Mouse (Mus musculus) heart, embryonic 10.5 days (tissue): ENCODE measurements around the gene Arf3. TPM values are rescaled to one million over a fixed set of nuclear protein-coding genes. Genes with fewer than 3 reads are reported as not detected.
"Not testable (repeated sequence)": the region's sequence is repeated elsewhere in the genome, so short reads cannot be mapped to it uniquely, and the experiment has no call there.

Experiments used
- DNase-seq: peaks from one replicate; pipeline ENCODE4 v3.0.0-alpha.2; 2017; ENCODE audit warnings: low spot score
- H3K27ac ChIP-seq: fragments of 300-500 bp; sonication (generic); 2 replicates; pipeline ENCODE4 v1.5.1; 2016; ENCODE audit warnings: mild to moderate bottlenecking
- H3K27me3 ChIP-seq: fragments of 300-500 bp; sonication (generic); 2 replicates; pipeline ENCODE4 v1.6.1; 2016; ENCODE audit warnings: mild to moderate bottlenecking; ENCODE audit not compliant: poor library complexity, insufficient read depth, severe bottlenecking
- H3K36me3 ChIP-seq: fragments of 300-500 bp; sonication (generic); 2 replicates; pipeline ENCODE4 v1.6.1; 2016; ENCODE audit warnings: mild to moderate bottlenecking, moderate library complexity
- H3K4me1 ChIP-seq: fragments of 300-500 bp; sonication (generic); 2 replicates; pipeline ENCODE4 v1.6.1; 2016; ENCODE audit warnings: mild to moderate bottlenecking
- H3K4me3 ChIP-seq: fragments of 300-500 bp; sonication (generic); 2 replicates; pipeline ENCODE4 v1.5.1; 2016; ENCODE audit warnings: mild to moderate bottlenecking, moderate library complexity
- H3K9me3 ChIP-seq: fragments of 300-500 bp; sonication (generic); 2 replicates; pipeline ENCODE4 v1.6.1; 2016; ENCODE audit warnings: mild to moderate bottlenecking, moderate library complexity
- WGBS: fragments of 180-500 bp; shearing (Covaris S2); methylation state at CpG from one replicate; pipeline ENCODE4 v1.1.7; 2016; 5-methylcytosine and 5-hydroxymethylcytosine counted together
- polyA plus RNA-seq: library from polyadenylated mRNA; unstranded; fragments of >200 nt; fragmentation: Nextera tagmentation; extraction: Ambion mirVana; gene quantifications from 2 replicates; pipeline ENCODE4 v1.2.1, GENCODE M21; 2016

Arf3 gene
- polyA plus RNA-seq, 1 experiment from 2014 or later, result 42.7 TPM

DNA sequence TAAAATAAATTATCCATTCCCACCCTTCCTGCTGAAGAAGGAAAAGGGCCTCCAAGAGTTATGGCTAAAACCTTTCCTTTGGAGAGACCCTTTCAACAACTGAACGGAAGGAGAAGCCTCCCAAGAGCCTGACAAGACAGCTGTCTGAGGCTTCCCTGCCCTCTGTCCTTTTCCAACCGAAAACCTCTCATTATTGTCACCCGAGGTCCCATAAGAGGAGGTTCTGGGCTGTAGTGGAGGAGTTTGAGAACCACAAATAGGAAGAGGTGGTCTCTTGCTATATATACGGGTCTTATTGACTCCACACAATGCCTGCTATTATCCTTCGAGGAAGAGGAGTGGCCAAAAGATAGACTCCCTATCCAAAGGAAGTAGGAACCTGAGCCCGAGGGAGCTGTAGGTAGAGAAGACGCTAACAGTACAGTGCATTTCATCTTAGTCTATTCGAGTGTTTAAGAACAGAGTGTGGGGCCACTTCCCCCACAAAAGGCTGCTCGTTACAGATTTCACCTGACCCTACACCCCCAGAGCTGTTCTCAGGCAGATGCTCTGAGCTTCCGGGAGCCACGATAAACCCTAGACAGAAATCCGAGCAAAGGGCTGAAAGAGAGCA lies 8.9 kb upstream of the Arf3 start:
- 5% methylated on average over 12 of the region's 12 CpGs for WGBS
- Histone ChIP-seq H3K27ac (no peak overlapping the region), H3K36me3 (no peaks in the 10 kb centered on the region), H3K27me3 (peaks cover 93% of the 10 kb centered on the region), H3K4me3 (peak overlapping the region; percentile 62), H3K4me1 (peaks cover 28% of the 10 kb centered on the region), H3K9me3 (no peaks in the 10 kb centered on the region)
- DNase-seq, result no peak

DNA sequence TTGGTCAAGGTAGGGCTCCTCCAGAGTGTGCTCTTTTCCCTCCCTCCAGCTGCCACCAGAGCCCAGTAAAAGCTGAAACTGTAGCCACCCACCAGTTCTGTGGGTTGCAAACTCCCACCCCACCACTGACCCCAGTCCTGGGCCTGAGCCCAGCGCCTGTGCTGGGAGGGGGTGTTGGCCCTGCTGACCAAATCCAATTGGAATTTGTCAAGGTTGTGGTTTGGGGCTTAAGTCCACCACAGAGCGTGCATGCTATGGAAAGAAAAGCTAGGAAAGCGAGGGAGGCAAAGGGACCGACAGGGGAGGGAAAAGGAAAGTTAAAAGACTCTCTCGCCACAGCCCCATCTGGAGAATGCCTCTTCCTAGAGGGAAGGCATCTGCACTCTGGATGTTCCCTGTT lies 5.2 kb upstream of the Arf3 start:
- Histone ChIP-seq H3K4me1 (peaks cover 13% of the 10 kb centered on the region), H3K9me3 (no peaks in the 10 kb centered on the region), H3K27ac (no peak overlapping the region), H3K36me3 (no peaks in the 10 kb centered on the region), H3K4me3 (no peak overlapping the region), H3K27me3 (peaks cover 86% of the 10 kb centered on the region)
- 17% methylated on average over 5 of the region's 5 CpGs for WGBS
- no peak for DNase-seq

DNA sequence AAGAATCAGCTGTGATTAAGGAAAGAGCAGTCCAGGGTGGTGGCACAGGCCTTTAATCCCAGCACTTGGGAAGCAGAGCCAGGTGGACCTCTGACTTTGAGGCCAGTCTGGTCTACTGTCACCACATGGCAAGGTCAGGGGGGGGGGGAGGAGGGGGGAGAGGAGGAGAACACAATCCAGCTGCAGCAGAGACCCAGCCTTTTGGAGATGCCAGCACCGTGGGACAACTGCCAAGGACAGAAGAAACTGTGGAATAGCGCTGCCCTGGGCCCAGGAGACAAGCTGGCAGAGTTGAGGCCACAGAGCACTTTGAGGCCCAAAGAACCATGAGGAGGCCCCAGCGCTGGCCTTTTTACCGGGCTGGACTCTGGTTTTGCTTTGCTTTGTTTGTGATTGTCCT lies 2.9 kb upstream of the Arf3 start:
- Histone ChIP-seq H3K4me1 (peaks cover 14% of the 10 kb centered on the region), H3K27ac (no peak overlapping the region), H3K27me3 (peaks cover 63% of the 10 kb centered on the region), H3K4me3 (no peak overlapping the region), H3K36me3 (peaks cover 4% of the 10 kb centered on the region; the same call in 1 of the 2 replicates), H3K9me3 (no peaks in the 10 kb centered on the region)
- 73% methylated on average over 4 of the region's 4 CpGs for WGBS
- DNase-seq, result no peak

DNA sequence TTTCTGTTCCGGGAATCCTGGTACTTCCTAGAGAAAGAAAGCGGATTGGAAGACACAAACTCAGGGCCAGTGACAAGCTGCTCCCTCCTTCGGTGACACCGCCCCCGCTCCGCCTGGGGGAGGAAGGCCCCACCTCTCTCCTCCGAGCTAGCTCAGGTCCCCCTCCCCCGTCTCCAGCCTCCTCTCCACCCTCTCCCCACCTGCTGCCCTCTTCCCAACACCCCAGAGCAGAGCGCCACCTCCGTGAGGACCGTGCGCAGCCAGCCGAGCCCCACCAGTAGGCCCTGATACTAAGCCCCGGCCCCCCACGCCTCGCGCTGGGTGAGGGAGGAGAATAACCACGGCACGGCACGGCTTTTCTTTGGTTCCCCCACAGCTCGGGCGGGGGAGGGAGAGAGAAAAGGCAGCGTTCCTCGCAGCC lies 803 bp downstream of the Arf3 start:
- under 1% methylated on average over 24 of the region's 24 CpGs for WGBS
- peaks cover 15% of the 10 kb centered on the region for H3K4me1 ChIP-seq
- H3K27ac ChIP-seq, result peak overlapping the region; percentile 92
- peaks cover 33% of the 10 kb centered on the region for H3K36me3 ChIP-seq
- H3K4me3 ChIP-seq, result peak overlapping the region; percentile 96
- DNase-seq, result peak; percentile 88
- H3K27me3 ChIP-seq, result peaks cover 32% of the 10 kb centered on the region
- H3K9me3 ChIP-seq, result no peaks in the 10 kb centered on the region

DNA sequence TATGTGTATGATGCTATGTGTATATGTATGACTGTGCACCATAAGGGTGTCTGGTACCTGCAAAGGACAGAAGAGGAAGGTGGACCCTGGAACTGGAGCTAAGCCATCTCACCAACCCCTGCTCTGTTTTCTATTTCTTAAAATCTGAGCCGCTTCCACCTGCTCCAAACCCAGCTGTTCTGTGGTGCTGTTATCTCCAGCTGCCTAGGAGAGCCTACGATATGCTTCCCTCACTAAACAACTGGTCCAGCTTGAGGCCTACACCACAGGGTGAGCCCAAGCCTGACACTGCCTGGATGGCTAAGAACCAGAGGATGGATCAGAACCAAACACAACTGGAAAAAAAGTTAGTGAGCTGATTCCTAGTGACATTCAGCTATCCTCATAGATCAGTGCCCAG lies 8.9 kb downstream of the Arf3 start:
- Histone ChIP-seq H3K9me3 (no peaks in the 10 kb centered on the region), H3K36me3 (peaks cover 46% of the 10 kb centered on the region), H3K27ac (no peak overlapping the region), H3K4me1 (peaks cover 7% of the 10 kb centered on the region), H3K27me3 (no peaks in the 10 kb centered on the region), H3K4me3 (no peak overlapping the region)
- DNase-seq, result no peak
- WGBS, result 63% methylated on average over 2 of the region's 2 CpGs

DNA sequence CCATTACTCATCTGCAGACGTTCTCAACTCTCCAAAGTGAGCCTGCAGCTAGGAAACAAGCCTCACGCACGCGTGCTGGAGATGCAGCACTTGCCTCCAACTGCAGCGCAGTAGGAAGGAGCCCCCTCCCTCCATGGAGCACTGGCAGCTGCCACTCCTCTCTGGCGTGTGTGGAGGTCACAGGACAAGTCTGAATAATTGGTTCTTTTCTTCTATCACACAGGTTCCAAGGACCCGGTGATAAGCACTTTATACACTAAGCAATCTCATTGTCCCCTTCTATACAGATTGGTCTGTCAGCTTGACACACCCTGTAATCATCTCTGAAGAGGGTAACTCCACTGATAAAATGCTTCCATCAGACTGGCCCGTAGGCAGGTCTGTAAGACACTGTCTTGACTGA lies 10.0 kb downstream of the Arf3 start:
- Histone ChIP-seq H3K4me1 (peaks cover 7% of the 10 kb centered on the region), H3K27ac (no peak overlapping the region), H3K9me3 (no peaks in the 10 kb centered on the region), H3K36me3 (peaks cover 35% of the 10 kb centered on the region), H3K27me3 (no peaks in the 10 kb centered on the region), H3K4me3 (no peak overlapping the region)
- 65% methylated on average over 8 of the region's 8 CpGs for WGBS
- DNase-seq, result no peak

DNA sequence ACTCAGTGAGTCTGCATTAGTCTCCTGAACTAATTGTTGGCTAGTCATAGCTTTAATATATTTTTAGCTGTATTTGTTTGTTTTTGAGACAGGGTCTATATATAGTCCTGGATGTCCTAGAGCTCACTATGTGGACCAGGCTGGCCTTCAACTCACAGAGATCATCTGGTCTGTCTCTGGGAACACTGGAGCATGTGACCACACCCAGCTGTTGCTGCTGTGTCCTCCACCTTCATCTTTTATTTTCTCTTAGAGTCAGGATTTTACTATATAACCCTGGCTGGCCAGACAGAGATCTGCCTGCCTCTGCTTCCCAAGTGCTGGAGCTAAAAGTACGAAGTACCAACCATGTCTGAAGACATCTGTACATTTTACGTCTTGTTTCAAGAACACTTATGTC lies 13.9 kb downstream of the Arf3 start:
- H3K36me3 ChIP-seq, result peaks cover 21% of the 10 kb centered on the region

DNA sequence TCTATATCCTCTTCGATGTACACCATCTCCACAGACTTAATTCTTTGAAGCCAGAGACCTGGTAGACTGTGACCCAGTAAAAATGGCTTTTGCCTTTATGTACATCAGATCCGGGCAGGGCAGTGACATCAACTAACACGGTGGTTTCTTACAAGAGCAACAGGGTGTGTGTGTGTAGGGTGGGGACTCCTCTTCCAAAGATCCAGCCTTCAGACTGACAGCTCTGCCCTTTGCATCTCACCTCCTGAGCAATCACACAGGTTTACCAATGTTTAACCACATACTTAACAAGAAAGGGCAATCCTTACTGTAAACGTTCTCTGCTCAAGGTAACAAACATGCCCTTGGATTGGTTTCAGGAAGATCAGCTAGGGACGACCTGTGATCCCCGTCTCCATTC lies 15.7 kb downstream of the Arf3 start:
- Histone ChIP-seq H3K4me1 (peaks cover 18% of the 10 kb centered on the region), H3K27me3 (no peaks in the 10 kb centered on the region), H3K36me3 (peaks cover 35% of the 10 kb centered on the region), H3K4me3 (no peak overlapping the region), H3K9me3 (no peaks in the 10 kb centered on the region), H3K27ac (no peak overlapping the region)
- WGBS, result 87% methylated on average over 6 of the region's 6 CpGs
- DNase-seq, result no peak

More for the DNA sequence above, 13.9 kb downstream of the Arf3 start:
- H3K27ac ChIP-seq, result no peak overlapping the region
- 91% methylated on average over 2 of the region's 2 CpGs for WGBS
- DNase-seq, result no peak
- H3K4me3 ChIP-seq, result no peak overlapping the region
- H3K27me3 ChIP-seq, result no peaks in the 10 kb centered on the region
- H3K4me1 ChIP-seq, result peaks cover 22% of the 10 kb centered on the region
- H3K9me3 ChIP-seq, result no peaks in the 10 kb centered on the region

DNA sequence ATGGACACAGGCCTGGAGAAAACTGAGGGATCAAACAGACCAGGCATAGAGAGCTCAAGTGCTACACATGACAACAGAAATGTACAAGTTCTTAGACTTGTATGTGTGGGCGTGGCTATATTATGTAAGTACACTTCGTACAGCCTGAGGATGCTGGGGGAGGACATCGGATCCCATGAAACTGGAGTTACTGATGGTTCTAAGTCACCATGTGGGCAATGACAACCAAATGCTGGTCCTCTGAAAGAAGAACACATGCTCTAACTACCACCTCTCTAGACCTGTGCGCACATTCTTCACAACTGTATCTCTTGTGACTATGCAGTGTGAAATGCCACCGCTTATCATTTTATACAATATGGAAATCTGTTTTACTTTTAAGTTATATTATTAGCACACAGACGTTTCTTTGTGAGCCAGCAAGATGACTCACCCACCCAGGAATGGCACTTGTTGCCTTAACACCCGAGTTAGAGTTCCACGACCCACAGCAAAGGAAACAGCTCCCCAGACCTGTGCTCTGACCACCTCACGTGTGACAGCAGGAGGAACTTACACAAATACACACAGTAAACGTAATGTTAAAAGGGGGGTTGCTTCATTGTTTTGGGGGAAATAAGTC lies 16.6 kb downstream of the Arf3 start:
- Histone ChIP-seq H3K4me3 (no peak overlapping the region), H3K27me3 (no peaks in the 10 kb centered on the region), H3K9me3 (no peaks in the 10 kb centered on the region), H3K4me1 (peaks cover 18% of the 10 kb centered on the region), H3K27ac (no peak overlapping the region), H3K36me3 (peaks cover 42% of the 10 kb centered on the region)
- DNase-seq, result no peak
- WGBS, result 76% methylated on average over 10 of the region's 10 CpGs

DNA sequence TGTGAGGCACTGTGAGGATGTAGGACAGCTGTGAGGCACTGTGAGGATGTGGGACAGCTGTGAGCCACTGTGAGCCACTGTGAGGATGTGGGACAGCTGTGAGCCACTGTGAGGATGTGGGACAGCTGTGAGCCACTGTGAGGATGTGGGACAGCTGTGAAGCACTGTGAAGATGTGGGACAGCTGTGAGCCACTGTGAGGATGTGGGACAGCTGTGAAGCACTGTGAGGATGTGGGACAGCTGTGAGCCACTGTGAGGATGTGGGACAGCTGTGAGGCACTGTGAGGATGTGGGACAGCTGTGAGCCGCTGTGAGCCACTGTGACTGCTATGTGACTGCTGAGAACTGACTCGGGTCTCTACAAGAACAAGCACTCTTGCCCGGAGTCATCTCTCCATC lies 19.2 kb downstream of the Arf3 start:
- DNase-seq, H3K27me3 ChIP-seq, H3K9me3 ChIP-seq, H3K27ac ChIP-seq, H3K4me3 ChIP-seq: not testable (repeated sequence)
- Histone ChIP-seq H3K4me1 (peaks cover 18% of the 10 kb centered on the region), H3K36me3 (peaks cover 53% of the 10 kb centered on the region)
- 85% methylated on average over 3 of the region's 3 CpGs for WGBS

DNA sequence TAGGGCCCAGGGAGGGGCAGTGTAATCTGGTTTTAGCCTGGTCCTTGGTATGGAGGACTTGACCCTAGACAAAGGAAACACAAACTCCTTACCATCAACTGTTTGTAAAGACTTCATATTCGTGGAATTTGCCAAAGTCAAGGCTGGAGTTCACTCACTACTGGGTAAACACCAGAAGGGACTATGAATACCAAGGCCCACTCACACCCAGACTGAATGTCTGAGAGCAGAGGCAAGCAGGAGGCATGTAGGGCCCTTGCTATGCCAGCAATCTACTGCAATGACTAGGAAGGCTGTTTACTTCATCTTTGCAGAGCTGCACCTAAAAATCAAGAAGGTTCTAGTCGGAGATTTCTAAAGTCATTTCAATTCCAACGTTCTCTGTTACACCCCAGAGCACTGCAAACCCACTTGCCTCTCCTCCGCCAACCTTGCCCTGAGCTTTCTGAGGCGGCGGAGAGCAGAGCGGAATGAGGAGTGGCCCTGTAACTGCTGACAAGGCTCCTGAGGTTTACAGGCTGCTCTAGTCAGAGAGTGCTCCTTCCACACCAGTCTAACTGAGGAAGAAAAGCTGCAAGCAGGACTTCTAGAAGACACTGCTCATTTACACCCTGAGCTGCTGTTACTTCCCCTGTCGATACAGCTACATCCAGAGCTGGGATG lies 20.1 kb downstream of the Arf3 start:
- Histone ChIP-seq H3K27me3 (no peaks in the 10 kb centered on the region), H3K9me3 (no peaks in the 10 kb centered on the region), H3K27ac (no peak overlapping the region), H3K4me3 (no peak overlapping the region), H3K4me1 (peaks cover 18% of the 10 kb centered on the region), H3K36me3 (peaks cover 62% of the 10 kb centered on the region)
- DNase-seq, result no peak
- 82% methylated on average over 8 of the region's 8 CpGs for WGBS

DNA sequence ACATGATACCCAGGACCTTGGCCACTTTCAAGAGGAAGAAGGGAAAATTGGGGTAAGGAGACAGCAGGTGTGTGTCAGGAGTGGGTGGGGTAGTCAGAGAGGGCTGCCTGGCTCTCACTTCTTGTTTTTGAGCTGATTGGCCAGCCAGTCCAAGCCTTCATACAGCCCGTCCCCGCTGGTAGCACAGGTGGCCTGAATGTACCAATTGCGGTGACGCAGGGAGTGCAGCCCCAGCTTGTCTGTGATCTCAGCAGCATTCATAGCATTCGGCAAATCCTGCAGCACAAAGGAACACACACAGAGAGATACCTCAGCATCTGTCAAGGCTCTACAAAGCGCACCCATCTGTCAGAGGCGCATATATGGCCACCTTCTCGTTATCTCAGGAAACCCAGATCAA lies 22.8 kb downstream of the Arf3 start:
- H3K4me1 ChIP-seq, result peaks cover 14% of the 10 kb centered on the region
- 86% methylated on average over 8 of the region's 8 CpGs for WGBS
- no peaks in the 10 kb centered on the region for H3K27me3 ChIP-seq
- no peaks in the 10 kb centered on the region for H3K9me3 ChIP-seq
- no peak overlapping the region for H3K4me3 ChIP-seq
- H3K27ac ChIP-seq, result no peak overlapping the region
- DNase-seq, result no peak
- peaks cover 84% of the 10 kb centered on the region for H3K36me3 ChIP-seq

DNA sequence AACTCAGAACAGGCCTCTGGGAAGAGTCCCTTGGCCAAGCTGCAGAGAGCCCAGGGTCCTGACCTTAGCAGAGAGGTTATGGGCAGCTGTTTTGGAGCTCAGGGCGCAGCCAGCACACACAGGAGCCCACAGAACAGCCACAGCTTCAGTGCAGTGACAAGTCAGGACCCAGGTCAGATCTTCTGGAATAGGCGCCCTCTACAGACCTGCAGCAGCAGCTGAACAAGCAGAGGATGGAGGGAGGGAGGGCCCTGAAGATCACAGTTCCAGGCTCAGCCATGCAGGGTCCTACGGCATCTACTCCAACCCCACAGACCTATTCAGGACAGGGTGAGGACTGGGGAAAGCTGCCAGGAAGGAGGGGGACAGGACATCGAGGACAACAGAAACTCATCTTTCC lies 24.2 kb downstream of the Arf3 start:
- WGBS, result 65% methylated on average over 4 of the region's 4 CpGs
- Histone ChIP-seq H3K36me3 (peaks cover 77% of the 10 kb centered on the region), H3K4me3 (no peak overlapping the region), H3K4me1 (peaks cover 5% of the 10 kb centered on the region; the same call in 1 of the 2 replicates), H3K27ac (no peak overlapping the region), H3K27me3 (no peaks in the 10 kb centered on the region), H3K9me3 (no peaks in the 10 kb centered on the region)
- DNase-seq, result no peak
